Mouse (Mus musculus): ENCODE data around the gene Il13ra1. TPM values are rescaled to one million over a fixed set of nuclear protein-coding genes. Genes with fewer than 3 reads are reported as not detected.

The Il13ra1 gene
- polyA plus RNA-seq, 1 experiment from 2014 or later: 5.4 TPM

DNA sequence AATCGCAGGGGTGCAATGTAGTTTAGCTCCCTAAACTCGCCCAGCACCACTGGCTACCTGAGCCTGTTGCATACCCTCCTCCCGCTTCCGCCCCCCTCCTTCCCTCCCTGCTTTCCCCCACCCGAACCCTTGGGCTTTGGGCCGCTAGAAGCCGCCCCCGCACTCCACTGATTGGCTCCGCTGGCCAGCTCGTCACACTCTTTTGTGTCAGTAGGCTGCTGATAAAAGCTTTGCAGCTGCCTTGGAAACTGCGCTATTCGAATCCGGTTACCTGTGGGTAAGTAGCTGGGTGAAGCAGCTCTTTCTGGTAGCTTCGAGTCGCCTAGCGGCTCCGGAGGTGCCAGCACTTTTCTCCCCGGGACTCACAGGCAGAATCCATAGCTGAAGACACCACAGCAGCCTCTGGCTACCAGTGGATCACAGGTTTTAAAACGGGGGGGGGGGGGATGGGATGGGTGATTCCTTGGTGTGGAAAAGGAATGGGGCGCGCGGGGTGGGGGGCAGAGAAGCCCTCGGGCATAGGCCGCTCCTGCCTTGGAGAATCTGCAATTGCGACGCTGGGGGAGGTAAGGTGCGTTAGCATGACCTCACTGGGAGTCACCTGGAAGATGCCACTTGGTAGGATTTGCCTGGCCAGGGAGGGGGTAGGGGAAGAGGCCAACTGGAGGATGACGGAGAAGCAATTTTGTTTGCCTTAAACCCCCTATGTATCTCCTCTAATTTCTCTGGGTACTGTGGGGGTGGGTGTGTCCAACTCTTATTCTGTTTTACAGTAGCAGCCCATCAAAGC lies 84.0 kb downstream of the Il13ra1 start, which contains the start of gene Zcchc12:
Zcchc12 (plus strand) TSS at position 169 of the 790 bp plus-strand sequence.
- WGBS (ENCODE audit: insufficient replicate concordance): 21% methylated on average over 28 of the region's 28 CpGs
- H3K4me3 ChIP-seq (replicated peaks): no peak within 1 kb of the TSS
- no peak for ATAC-seq (ENCODE audit: insufficient read depth)
- no peak within 1 kb of the TSS for H3K27ac ChIP-seq (replicated peaks)
- H3K4me2 ChIP-seq: no peak within 1 kb of the TSS
- H3K9me3 ChIP-seq (replicated peaks): no peaks in the 10 kb centered on the region
- peaks cover 13% of the 10 kb centered on the region; the same call in 1 of the 2 replicates for H3K27me3 ChIP-seq
- H3K9ac ChIP-seq: no peak within 1 kb of the TSS
- no peaks in the 10 kb centered on the region for H3K36me3 ChIP-seq (replicated peaks)
- H3K4me1 ChIP-seq (replicated peaks): no peaks in the 10 kb centered on the region

DNA sequence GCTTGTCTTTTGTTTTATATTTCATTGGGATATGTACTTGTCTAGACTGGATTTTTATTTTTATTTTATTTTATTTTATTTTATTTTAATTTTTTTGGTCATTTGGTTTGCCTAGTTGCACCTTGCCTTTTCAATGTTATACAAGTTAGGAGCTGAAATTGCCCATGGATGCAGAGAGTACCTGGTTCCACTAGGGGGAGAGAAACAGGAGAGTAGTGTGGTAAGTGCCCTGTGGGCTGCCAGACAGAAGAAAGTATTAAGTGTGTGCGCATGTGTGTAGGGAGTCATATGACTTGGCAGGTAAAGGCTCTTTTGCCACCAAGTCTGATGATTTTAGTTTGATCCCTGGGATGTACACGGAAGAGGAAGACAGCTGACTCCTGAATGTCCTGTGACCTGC lies 97.6 kb downstream of the Il13ra1 start:
- Histone ChIP-seq H3K9me3 (replicated peaks) (no peaks in the 10 kb centered on the region), H3K27ac (replicated peaks) (no peak overlapping the region), H3K4me2 (no peak overlapping the region), H3K4me1 (replicated peaks) (no peaks in the 10 kb centered on the region), H3K36me3 (replicated peaks) (no peaks in the 10 kb centered on the region), H3K4me3 (replicated peaks) (no peak overlapping the region), H3K9ac (no peak overlapping the region), H3K27me3 (no peaks in the 10 kb centered on the region)
- 68% methylated on average over 2 of the region's 2 CpGs for WGBS (ENCODE audit: insufficient replicate concordance)
- ATAC-seq (ENCODE audit: insufficient read depth): no peak

DNA sequence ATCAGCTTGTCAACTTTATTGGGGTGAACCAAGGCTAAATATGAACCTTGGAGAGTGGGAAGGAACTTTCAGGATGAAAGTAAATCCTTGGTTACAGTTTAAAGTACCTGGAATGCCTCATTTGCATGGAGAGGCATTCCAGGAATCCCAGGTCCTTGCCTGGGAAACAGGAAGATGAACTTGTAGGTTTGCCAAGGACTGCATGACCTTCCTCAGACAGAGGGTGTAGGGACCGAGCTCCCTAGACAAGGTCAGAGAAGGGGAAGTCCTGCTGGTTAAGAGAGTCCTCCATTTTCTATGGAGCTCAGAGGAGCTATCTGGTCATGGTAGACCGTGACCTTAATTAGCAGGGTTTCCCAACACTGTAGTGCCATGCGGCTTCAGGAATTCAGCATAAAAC lies 99.3 kb downstream of the Il13ra1 start:
- WGBS (ENCODE audit: insufficient replicate concordance): 62% methylated on average over 3 of the region's 3 CpGs
- H3K4me3 ChIP-seq (replicated peaks): no peak overlapping the region
- no peak overlapping the region for H3K9ac ChIP-seq
- ATAC-seq (ENCODE audit: insufficient read depth): no peak
- no peaks in the 10 kb centered on the region for H3K27me3 ChIP-seq
- H3K27ac ChIP-seq (replicated peaks): no peak overlapping the region
- no peak overlapping the region for H3K4me2 ChIP-seq
- no peaks in the 10 kb centered on the region for H3K4me1 ChIP-seq (replicated peaks)
- H3K36me3 ChIP-seq (replicated peaks): no peaks in the 10 kb centered on the region
- H3K9me3 ChIP-seq (replicated peaks): no peaks in the 10 kb centered on the region

Other genes with a start within 250 kb of the Il13ra1 start
- gene Dock11, start 223.3 kb upstream of the Il13ra1 start, polyA plus RNA-seq (2015; fragmentation: Nextera tagmentation; extraction: Ambion mirVana): 2.4 and 2.9 TPM in 2 replicates
- 0.25 and 0.41 TPM in 2 replicates for gene Zcchc12, start 83.8 kb downstream of the Il13ra1 start, polyA plus RNA-seq (2015; fragmentation: Nextera tagmentation; extraction: Ambion mirVana)
- 0.33 and 0.55 TPM in 2 replicates for gene Lonrf3, start 216.2 kb downstream of the Il13ra1 start, polyA plus RNA-seq (2015; fragmentation: Nextera tagmentation; extraction: Ambion mirVana)